Mouse (Mus musculus): ENCODE measurements around the gene Smarcd2. TPM values are rescaled to one million over a fixed set of nuclear protein-coding genes. Genes with fewer than 3 reads are reported as not detected.
A peak's percentile ranks its signal among the peaks of the same experiment; 100 is the strongest.

Gene Smarcd2
- polyA plus RNA-seq, 1 experiment = 78.1 TPM

DNA sequence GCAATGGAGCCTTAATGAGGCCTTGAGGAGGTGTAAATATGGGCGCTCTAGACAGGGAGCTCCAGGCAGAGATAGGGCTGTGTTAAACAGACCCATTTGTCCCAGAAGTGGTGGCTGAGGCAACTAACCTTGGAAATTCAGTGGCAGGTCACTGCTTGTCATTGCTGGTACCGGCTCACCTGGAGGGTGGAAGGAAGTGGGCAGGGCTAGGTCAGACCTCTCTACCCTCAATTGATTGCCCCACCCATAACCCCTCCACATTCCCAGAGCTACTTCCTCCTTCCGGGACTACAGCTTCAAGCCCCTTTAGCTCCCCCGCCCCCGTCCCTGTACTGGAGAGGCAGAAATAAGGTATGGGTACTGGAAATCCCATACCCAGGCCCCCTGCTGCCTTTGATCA lies 40.8 kb upstream of the Smarcd2 start:
- H3K9me3 ChIP-seq (replicated peaks; ENCODE audit: control insufficient read depth, insufficient read depth, low read length, poor library complexity, severe bottlenecking) = no peaks in the 10 kb centered on the region
- no peak overlapping the region for H3K9ac ChIP-seq (ENCODE audit: low read depth, poor library complexity, severe bottlenecking)
- H3K27me3 ChIP-seq (ENCODE audit: control insufficient read depth, insufficient read depth, low read length, poor library complexity, severe bottlenecking) = no peaks in the 10 kb centered on the region
- TF ChIP-seq CTCF (IDR thresholded peaks at IDR 0.05; ENCODE audit: low read depth, low read length) (no peak), POLR2A (IDR thresholded peaks at IDR 0.05; ENCODE audit: insufficient read depth, low read length) (no peak), EP300 (IDR thresholded peaks at IDR 0.05; ENCODE audit: insufficient read depth, low read depth, low read length) (0 out of 2 replicates have a peak, but pooled peaks have one; percentile 20)
- no peak overlapping the region for H3K4me3 ChIP-seq (ENCODE audit: low read depth, low read length)
- no peak overlapping the region for H3K27ac ChIP-seq (ENCODE audit: insufficient read depth, low read length)
- H3K36me3 ChIP-seq (ENCODE audit: control insufficient read depth, insufficient read depth, low read length, poor library complexity, severe bottlenecking) = no peaks in the 10 kb centered on the region
- no peaks in the 10 kb centered on the region for H3K4me1 ChIP-seq (ENCODE audit: control insufficient read depth, insufficient read depth, low read length)

- no peak overlapping the region for H3K9ac ChIP-seq (ENCODE audit: low read depth, poor library complexity, severe bottlenecking)
- TF ChIP-seq POLR2A (IDR thresholded peaks at IDR 0.05; ENCODE audit: insufficient read depth, low read length) (no peak), EP300 (IDR thresholded peaks at IDR 0.05; ENCODE audit: insufficient read depth, low read depth, low read length) (no peak)
- H3K4me3 ChIP-seq (ENCODE audit: low read depth, low read length) = no peak overlapping the region
- no peak overlapping the region for H3K27ac ChIP-seq (ENCODE audit: insufficient read depth, low read length)
- H3K36me3 ChIP-seq (ENCODE audit: control insufficient read depth, insufficient read depth, low read length, poor library complexity, severe bottlenecking) = no peaks in the 10 kb centered on the region
- H3K4me1 ChIP-seq (ENCODE audit: control insufficient read depth, insufficient read depth, low read length) = no peaks in the 10 kb centered on the region
- H3K9me3 ChIP-seq (replicated peaks; ENCODE audit: control insufficient read depth, insufficient read depth, low read length, poor library complexity, severe bottlenecking) = no peaks in the 10 kb centered on the region
- H3K27me3 ChIP-seq (ENCODE audit: control insufficient read depth, insufficient read depth, low read length, poor library complexity, severe bottlenecking) = no peaks in the 10 kb centered on the region
Measured at GRCm38 (mm10) chr11:106310123-106310522, 37.4 kb upstream of the Smarcd2 start.

DNA sequence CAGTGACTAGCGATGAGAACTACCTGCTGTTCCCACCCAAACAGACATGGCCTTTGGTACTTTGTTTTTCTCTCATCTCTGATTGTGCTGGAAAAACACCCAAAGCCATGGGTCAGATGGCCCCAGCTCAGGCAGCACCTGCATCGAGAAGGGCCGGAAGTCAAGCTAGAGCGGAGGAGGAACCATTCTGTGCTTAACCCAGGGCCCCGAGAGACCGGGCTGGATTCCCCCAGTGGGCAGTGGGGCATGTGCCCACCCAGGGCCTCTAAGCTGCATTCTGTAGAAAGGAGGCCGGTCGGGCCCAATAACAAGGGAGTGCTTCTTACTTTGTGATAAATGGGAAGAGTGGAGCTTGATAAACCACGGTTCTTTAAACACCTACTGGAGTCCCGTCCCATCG lies 35.4 kb upstream of the Smarcd2 start:
- H3K4me3 ChIP-seq (ENCODE audit: low read depth, low read length) = no peak overlapping the region
- no peak for TF ChIP-seq CTCF (IDR thresholded peaks at IDR 0.05; ENCODE audit: low read depth, low read length)
- no peak for TF ChIP-seq EP300 (IDR thresholded peaks at IDR 0.05; ENCODE audit: insufficient read depth, low read depth, low read length)
- no peak for TF ChIP-seq POLR2A (IDR thresholded peaks at IDR 0.05; ENCODE audit: insufficient read depth, low read length)
- H3K36me3 ChIP-seq (ENCODE audit: control insufficient read depth, insufficient read depth, low read length, poor library complexity, severe bottlenecking) = no peaks in the 10 kb centered on the region
- H3K4me1 ChIP-seq (ENCODE audit: control insufficient read depth, insufficient read depth, low read length) = no peaks in the 10 kb centered on the region
- H3K9ac ChIP-seq (ENCODE audit: low read depth, poor library complexity, severe bottlenecking) = no peak overlapping the region
- H3K27ac ChIP-seq (ENCODE audit: insufficient read depth, low read length) = no peak overlapping the region
- no peaks in the 10 kb centered on the region for H3K9me3 ChIP-seq (replicated peaks; ENCODE audit: control insufficient read depth, insufficient read depth, low read length, poor library complexity, severe bottlenecking)
- no peaks in the 10 kb centered on the region for H3K27me3 ChIP-seq (ENCODE audit: control insufficient read depth, insufficient read depth, low read length, poor library complexity, severe bottlenecking)

DNA sequence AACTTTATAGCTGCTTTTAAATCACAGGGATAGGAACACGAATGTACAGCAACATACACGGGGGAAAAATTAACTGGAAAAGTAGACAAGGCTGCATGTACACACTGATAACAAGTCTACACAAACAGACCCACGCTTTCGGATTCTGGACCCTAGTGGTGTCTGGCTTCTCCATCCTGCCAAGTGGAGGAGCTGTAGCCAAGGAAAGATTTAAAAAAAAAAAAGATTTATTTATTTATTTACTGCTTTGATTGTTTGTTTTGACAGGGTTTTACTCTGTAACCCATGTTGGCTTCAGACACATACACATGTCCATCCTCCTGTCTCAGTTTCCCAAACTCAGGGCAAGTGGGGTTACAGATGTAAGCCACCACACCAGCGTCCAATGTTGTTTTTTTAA lies 34.7 kb upstream of the Smarcd2 start:
- no peaks in the 10 kb centered on the region for H3K27me3 ChIP-seq (ENCODE audit: control insufficient read depth, insufficient read depth, low read length, poor library complexity, severe bottlenecking)
- H3K4me1 ChIP-seq (ENCODE audit: control insufficient read depth, insufficient read depth, low read length) = no peaks in the 10 kb centered on the region
- H3K9me3 ChIP-seq (replicated peaks; ENCODE audit: control insufficient read depth, insufficient read depth, low read length, poor library complexity, severe bottlenecking) = no peaks in the 10 kb centered on the region
- H3K36me3 ChIP-seq (ENCODE audit: control insufficient read depth, insufficient read depth, low read length, poor library complexity, severe bottlenecking) = no peaks in the 10 kb centered on the region
- no peak for TF ChIP-seq POLR2A (IDR thresholded peaks at IDR 0.05; ENCODE audit: insufficient read depth, low read length)
- TF ChIP-seq EP300 (IDR thresholded peaks at IDR 0.05; ENCODE audit: insufficient read depth, low read depth, low read length) = no peak
- TF ChIP-seq CTCF (IDR thresholded peaks at IDR 0.05; ENCODE audit: low read depth, low read length) = no peak
- no peak overlapping the region for H3K4me3 ChIP-seq (ENCODE audit: low read depth, low read length)
- H3K27ac ChIP-seq (ENCODE audit: insufficient read depth, low read length) = no peak overlapping the region
- H3K9ac ChIP-seq (ENCODE audit: low read depth, poor library complexity, severe bottlenecking) = no peak overlapping the region

DNA sequence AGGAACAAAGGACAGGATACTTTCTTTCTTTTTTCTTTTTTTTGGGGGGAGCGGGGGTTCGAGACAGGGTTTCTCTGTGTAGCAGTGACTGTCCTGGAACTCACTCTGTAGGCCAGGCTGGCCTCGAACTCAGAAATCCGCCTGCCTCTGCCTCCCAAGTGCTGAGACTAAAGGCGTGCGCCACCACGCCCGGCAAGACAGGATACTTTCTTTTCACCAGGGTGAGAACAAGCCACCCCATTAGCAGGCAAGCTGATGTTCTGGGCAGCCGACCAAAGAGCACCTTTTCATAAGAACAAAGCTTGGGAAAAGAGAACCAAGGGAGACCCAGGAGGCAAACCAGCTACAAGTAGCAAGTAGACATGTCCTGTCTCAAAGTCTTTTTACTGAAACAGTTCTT lies 34.0 kb upstream of the Smarcd2 start:
- Histone ChIP-seq H3K27ac (ENCODE audit: insufficient read depth, low read length) (no peak overlapping the region), H3K4me1 (ENCODE audit: control insufficient read depth, insufficient read depth, low read length) (no peaks in the 10 kb centered on the region), H3K9me3 (replicated peaks; ENCODE audit: control insufficient read depth, insufficient read depth, low read length, poor library complexity, severe bottlenecking) (no peaks in the 10 kb centered on the region), H3K4me3 (ENCODE audit: low read depth, low read length) (no peak overlapping the region), H3K9ac (ENCODE audit: low read depth, poor library complexity, severe bottlenecking) (no peak overlapping the region), H3K27me3 (ENCODE audit: control insufficient read depth, insufficient read depth, low read length, poor library complexity, severe bottlenecking) (no peaks in the 10 kb centered on the region), H3K36me3 (ENCODE audit: control insufficient read depth, insufficient read depth, low read length, poor library complexity, severe bottlenecking) (no peaks in the 10 kb centered on the region)
- no peak for TF ChIP-seq POLR2A (IDR thresholded peaks at IDR 0.05; ENCODE audit: insufficient read depth, low read length)
- TF ChIP-seq CTCF (IDR thresholded peaks at IDR 0.05; ENCODE audit: low read depth, low read length) = no peak
- TF ChIP-seq EP300 (IDR thresholded peaks at IDR 0.05; ENCODE audit: insufficient read depth, low read depth, low read length) = no peak

GRCm38 (mm10) chr11:106306065-106306385 lies 33.3 kb upstream of the Smarcd2 start:
- H3K36me3 ChIP-seq (ENCODE audit: control insufficient read depth, insufficient read depth, low read length, poor library complexity, severe bottlenecking) = no peaks in the 10 kb centered on the region
- H3K9me3 ChIP-seq (replicated peaks; ENCODE audit: control insufficient read depth, insufficient read depth, low read length, poor library complexity, severe bottlenecking) = no peaks in the 10 kb centered on the region
- H3K27ac ChIP-seq (ENCODE audit: insufficient read depth, low read length) = no peak overlapping the region
- no peak overlapping the region for H3K9ac ChIP-seq (ENCODE audit: low read depth, poor library complexity, severe bottlenecking)
- no peaks in the 10 kb centered on the region for H3K4me1 ChIP-seq (ENCODE audit: control insufficient read depth, insufficient read depth, low read length)
- no peaks in the 10 kb centered on the region for H3K27me3 ChIP-seq (ENCODE audit: control insufficient read depth, insufficient read depth, low read length, poor library complexity, severe bottlenecking)
- TF ChIP-seq POLR2A (IDR thresholded peaks at IDR 0.05; ENCODE audit: insufficient read depth, low read length) (no peak), CTCF (IDR thresholded peaks at IDR 0.05; ENCODE audit: low read depth, low read length) (no peak), EP300 (IDR thresholded peaks at IDR 0.05; ENCODE audit: insufficient read depth, low read depth, low read length) (no peak)
- H3K4me3 ChIP-seq (ENCODE audit: low read depth, low read length) = no peak overlapping the region

Measured in ES-Bruce4 (cell line).